9 mouse cellular contexts compared by ENCODE assay signal in the genomic region with DNA sequence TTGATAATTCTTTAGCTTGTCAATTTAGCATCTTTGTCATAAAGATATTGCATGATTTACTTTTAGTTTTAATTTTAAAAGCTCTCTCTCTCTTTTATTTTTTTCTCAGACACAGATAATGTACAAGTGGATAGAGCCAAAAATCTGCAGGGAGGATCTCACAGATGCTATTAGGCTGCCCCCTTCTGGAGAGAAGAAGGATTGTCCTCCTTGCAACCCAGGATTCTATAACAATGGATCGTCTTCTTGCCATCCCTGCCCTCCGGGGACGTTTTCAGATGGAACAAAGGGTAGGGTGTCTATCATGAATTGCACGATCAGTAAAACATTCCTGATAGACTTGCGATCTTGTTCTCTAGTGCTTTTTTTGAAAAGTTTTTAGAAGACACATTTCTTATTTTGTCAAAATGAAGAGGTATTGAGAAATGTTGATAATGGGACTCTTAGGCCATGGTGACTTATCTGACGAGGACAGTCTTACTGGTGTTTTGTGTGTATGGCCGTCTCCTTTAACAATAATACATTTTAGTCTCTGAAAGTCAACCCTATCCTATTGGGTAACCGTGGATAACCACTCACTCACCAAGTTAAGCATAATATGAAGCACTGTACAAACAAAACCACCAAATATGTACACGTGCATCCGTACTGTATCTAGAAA.
DNase-seq lines count a peak whose midpoint lies in the region; ATAC-seq and TF ChIP-seq lines count a peak whose summit lies in the region.
"Had no signal": no experiment of that assay in that cellular context is flagged by ENCODE, and none has a peak within 500 bp of the region (broad histone marks: within the 10 kb centered on the region; RNA-seq: fewer than 3 reads in every experiment).

No protein-coding gene starts in this region.

- TF ChIP-seq RAD21 in MEL (IDR thresholded peaks at IDR 0.05; ENCODE audit: low read depth, low read length) = peak; percentile 79

- 49% methylated on average over 10 of the region's 10 CpGs for WGBS in intestine, embryonic 15.5 days
- WGBS in intestine, embryonic 16.5 days = 47% methylated on average over 10 of the region's 10 CpGs
- 46% methylated on average over 10 of the region's 10 CpGs for WGBS in neural tube, embryonic 11.5 days

- no peak for TF ChIP-seq POLR2A in MEL (IDR thresholded peaks at IDR 0.05; ENCODE audit: control insufficient read depth in 1 of 2, insufficient read depth in 1 of 2, low read depth in 1 of 2, low read length in 2 of 2, poor library complexity in 1 of 2)

- no peaks in the 10 kb centered on the region for H3K36me3 ChIP-seq in intestine, embryonic 15.5 days
- no peaks in the 10 kb centered on the region for H3K36me3 ChIP-seq in intestine, embryonic 16.5 days (ENCODE audit: control insufficient read depth, insufficient read depth, low read length)
- no peaks in the 10 kb centered on the region for H3K36me3 ChIP-seq in MEL (ENCODE audit: control insufficient read depth in 1 of 2, insufficient read depth in 2 of 2, low read length in 2 of 2)
- no peaks in the 10 kb centered on the region for H3K36me3 ChIP-seq in neural tube, embryonic 11.5 days (ENCODE audit: control insufficient read depth, insufficient read depth, low read length)
- H3K36me3 ChIP-seq: stomach, embryonic 15.5 days had no signal

- peak; percentile 48 to 73 (median 50) for TF ChIP-seq CTCF in MEL (IDR thresholded peaks at IDR 0.05 in 2 of 3, conservative IDR thresholded peaks at IDR 0.05 in 1 of 3; ENCODE audit: control insufficient read depth in 1 of 3, insufficient read depth in 1 of 3, low read depth in 2 of 3, low read length in 3 of 3, poor library complexity in 1 of 3, severe bottlenecking in 1 of 3)

- H3K4me2 ChIP-seq in intestine, embryonic 15.5 days (replicated peaks) = no peak overlapping the region
- no peak overlapping the region for H3K4me2 ChIP-seq in intestine, embryonic 16.5 days (ENCODE audit: low read depth, low read length)
- H3K4me2 ChIP-seq in neural tube, embryonic 11.5 days (ENCODE audit: low read depth) = no peak overlapping the region
- H3K4me2 ChIP-seq: stomach, embryonic 15.5 days had no signal

- no peak overlapping the region for H3K4me3 ChIP-seq in intestine, embryonic 15.5 days (replicated peaks)
- no peak overlapping the region for H3K4me3 ChIP-seq in intestine, embryonic 16.5 days (ENCODE audit: low read length)
- no peak overlapping the region for H3K4me3 ChIP-seq in MEL (ENCODE audit: control insufficient read depth in 1 of 2, insufficient read depth in 1 of 2, low read depth in 2 of 2, low read length in 2 of 2)
- no peak overlapping the region for H3K4me3 ChIP-seq in neural tube, embryonic 11.5 days (ENCODE audit: low read depth, low read length)
- H3K4me3 ChIP-seq: stomach, embryonic 15.5 days had no signal

- intact Hi-C loops in left cerebral cortex, postnatal 10 days (cut with DNase I) = loop anchor here (2.0 to 10.0 kb wide), 3 partner anchors 160 to 353 kb away; a partner anchor contains a TSS

- peak; percentile 62; the same call in 1 of the 2 replicates for ATAC-seq in intestine, embryonic 15.5 days
- ATAC-seq in intestine, embryonic 16.5 days = no peak
- peak; percentile 68 for ATAC-seq in neural tube, embryonic 11.5 days (ENCODE audit: insufficient read depth, low FRiP score, low TSS enrichment)

- no peak for TF ChIP-seq EP300 in MEL (IDR thresholded peaks at IDR 0.05; ENCODE audit: low read depth in 1 of 2, low read length in 2 of 2)

- H3K27ac ChIP-seq in intestine, embryonic 15.5 days = no peak overlapping the region
- no peak overlapping the region for H3K27ac ChIP-seq in intestine, embryonic 16.5 days (ENCODE audit: low read length)
- no peak overlapping the region for H3K27ac ChIP-seq in MEL (ENCODE audit: control insufficient read depth, low read depth, low read length)
- no peak overlapping the region for H3K27ac ChIP-seq in neural tube, embryonic 11.5 days (ENCODE audit: low read depth, low read length)
- H3K27ac ChIP-seq: stomach, embryonic 15.5 days had no signal

- H3K79me2 ChIP-seq in MEL (ENCODE audit: control insufficient read depth, insufficient read depth, low read length, poor library complexity) = no peaks in the 10 kb centered on the region

- H3K27me3 ChIP-seq in intestine, embryonic 15.5 days (replicated peaks) = no peaks in the 10 kb centered on the region
- no peaks in the 10 kb centered on the region for H3K27me3 ChIP-seq in intestine, embryonic 16.5 days (replicated peaks; ENCODE audit: control insufficient read depth, insufficient read depth, low read length)
- H3K27me3 ChIP-seq in MEL (ENCODE audit: control insufficient read depth in 1 of 2, insufficient read depth in 2 of 2, low read length in 2 of 2) = no peaks in the 10 kb centered on the region
- no peaks in the 10 kb centered on the region for H3K27me3 ChIP-seq in neural tube, embryonic 11.5 days (ENCODE audit: control insufficient read depth, insufficient read depth, low read length)
- H3K27me3 ChIP-seq: stomach, embryonic 15.5 days had no signal

- no peak overlapping the region for H3K9ac ChIP-seq in intestine, embryonic 15.5 days
- no peak overlapping the region for H3K9ac ChIP-seq in intestine, embryonic 16.5 days (ENCODE audit: low read depth, low read length)
- no peak overlapping the region for H3K9ac ChIP-seq in MEL (ENCODE audit: control insufficient read depth, low read depth, low read length, poor library complexity, severe bottlenecking)
- no peak overlapping the region for H3K9ac ChIP-seq in neural tube, embryonic 11.5 days (ENCODE audit: low read length)
- H3K9ac ChIP-seq: stomach, embryonic 15.5 days had no signal

- no peaks in the 10 kb centered on the region for H3K9me3 ChIP-seq in intestine, embryonic 15.5 days
- no peaks in the 10 kb centered on the region for H3K9me3 ChIP-seq in intestine, embryonic 16.5 days (ENCODE audit: control insufficient read depth, low read length)
- H3K9me3 ChIP-seq in MEL (replicated peaks; ENCODE audit: insufficient read depth, low read length) = no peaks in the 10 kb centered on the region
- no peaks in the 10 kb centered on the region for H3K9me3 ChIP-seq in neural tube, embryonic 11.5 days (ENCODE audit: control insufficient read depth, low read length)
- H3K9me3 ChIP-seq: stomach, embryonic 15.5 days had no signal

- no peaks in the 10 kb centered on the region for H3K4me1 ChIP-seq in intestine, embryonic 15.5 days (replicated peaks)
- H3K4me1 ChIP-seq in intestine, embryonic 16.5 days (ENCODE audit: control insufficient read depth, insufficient read depth, low read length) = no peaks in the 10 kb centered on the region
- H3K4me1 ChIP-seq in MEL (ENCODE audit: control insufficient read depth in 1 of 2, insufficient read depth in 2 of 2, low read length in 2 of 2) = no peaks in the 10 kb centered on the region
- no peaks in the 10 kb centered on the region for H3K4me1 ChIP-seq in neural tube, embryonic 11.5 days (ENCODE audit: control insufficient read depth, insufficient read depth, low read length)
- H3K4me1 ChIP-seq: stomach, embryonic 15.5 days had no signal

- peak; percentile 54 for DNase-seq in MEL (ENCODE audit: low read depth, low spot score)
- peak; percentile 77 for DNase-seq in cerebellum, adult 9-10 months
- peak; percentile 21 to 65 for DNase-seq in frontal cortex, postnatal 36 days (ENCODE audit: low spot score in 2 of 2)
- DNase-seq in left cerebral cortex, postnatal 10 days (ENCODE audit: extremely low spot score in 1 of 2, low spot score in 2 of 2) = peak; percentile 31 to 61
- peak; percentile 49 for DNase-seq in neural tube, embryonic 11.5 days (ENCODE audit: low spot score)
- no peak for DNase-seq in ovary, postnatal 10 days (ENCODE audit: low spot score)

TF ChIP-seq in MEL, 35 proteins besides CTCF, POLR2A, EP300 and RAD21:
- no peak for TF ChIP-seq TCF12 (IDR thresholded peaks at IDR 0.05; ENCODE audit: low read depth, low read length)
- no peak for TF ChIP-seq USF1 (IDR thresholded peaks at IDR 0.05; ENCODE audit: low read depth, low read length)
- peak; percentile 44 for TF ChIP-seq ZC3H11A (IDR thresholded peaks at IDR 0.05; ENCODE audit: low read depth, low read length)
- peak; percentile 24; the same call in 1 of the 2 replicates for TF ChIP-seq ZNF384 (IDR thresholded peaks at IDR 0.05; ENCODE audit: low read depth, low read length)
- no peak for TF ChIP-seq POLR2AphosphoS2 (IDR thresholded peaks at IDR 0.05; ENCODE audit: low read length)
- TF ChIP-seq SMC3 (IDR thresholded peaks at IDR 0.05; ENCODE audit: low read depth, low read length) = peak; percentile 74
